Mouse (Mus musculus) right cerebral cortex, postnatal 25 days (tissue): Measurements from ENCODE around the gene C1s2.
"Not testable (repeated sequence)": the region's sequence is repeated elsewhere in the genome, so short reads cannot be mapped to it uniquely, and the experiment has no call there.

Experiments used
- DNase-seq: peaks from one replicate; pipeline ENCODE4 v3.0.0; 2022

C1s2 gene

DNA sequence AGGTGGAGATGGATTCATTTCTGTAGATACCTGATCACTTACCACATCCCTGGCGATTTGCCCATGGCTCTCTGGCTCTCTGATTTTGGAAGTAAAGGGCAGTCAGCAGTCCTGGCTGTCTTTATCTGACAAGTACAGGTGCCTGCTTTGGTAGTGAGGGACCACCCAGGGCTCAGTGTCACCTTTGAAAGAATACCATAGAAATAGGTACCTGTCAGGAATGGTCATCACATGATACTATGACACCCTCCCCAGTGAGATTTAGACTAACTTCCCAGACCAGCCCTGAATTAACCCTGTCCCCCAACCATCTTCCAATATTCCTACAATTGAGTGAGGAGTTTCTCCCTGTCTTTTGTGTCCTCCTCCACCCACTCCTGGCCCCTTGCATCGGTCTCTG is at the start of gene C1s2:
Gene C1s2 (minus strand): TSS at position 101 of the 400 bp plus-strand sequence.
- not testable (repeated sequence) for DNase-seq

GRCm38 (mm10) chr6:124683591-124684417 is 47.9 kb upstream of the C1s2 start:
- no peak for DNase-seq

DNA sequence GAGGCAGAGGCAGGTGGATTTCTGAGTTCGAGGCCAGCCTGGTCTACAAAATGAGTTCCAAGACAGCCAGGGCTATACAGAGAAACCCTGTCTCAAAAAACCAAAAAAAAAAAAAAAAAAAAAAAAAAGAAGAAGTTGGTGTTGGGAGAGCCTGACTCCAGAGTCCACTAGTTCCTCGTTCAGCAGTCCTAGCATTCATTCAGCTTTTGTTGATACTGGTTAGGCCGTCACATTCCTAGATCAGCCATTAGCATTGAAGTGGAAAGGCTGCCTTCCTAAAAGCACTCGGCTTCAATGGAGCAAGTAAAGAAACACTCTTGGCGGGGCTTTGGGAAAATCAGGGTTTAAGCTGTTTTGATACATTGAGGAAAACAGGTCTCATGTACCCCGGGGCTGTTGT is 46.4 kb upstream of the C1s2 start:
- DNase-seq = not testable (repeated sequence)

GRCm38 (mm10) chr6:124679486-124679885 is 43.6 kb upstream of the C1s2 start:
- no peak for DNase-seq

GRCm38 (mm10) chr6:124678769-124679168 is 42.9 kb upstream of the C1s2 start:
- DNase-seq = no peak

- DNase-seq = no peak
Observed at GRCm38 (mm10) chr6:124676171-124676570, 40.3 kb upstream of the C1s2 start.

GRCm38 (mm10) chr6:124674591-124674990 is 38.7 kb upstream of the C1s2 start:
- DNase-seq = no peak

- DNase-seq = peak; percentile 41
Observed at GRCm38 (mm10) chr6:124673619-124674018, 37.7 kb upstream of the C1s2 start.

DNA sequence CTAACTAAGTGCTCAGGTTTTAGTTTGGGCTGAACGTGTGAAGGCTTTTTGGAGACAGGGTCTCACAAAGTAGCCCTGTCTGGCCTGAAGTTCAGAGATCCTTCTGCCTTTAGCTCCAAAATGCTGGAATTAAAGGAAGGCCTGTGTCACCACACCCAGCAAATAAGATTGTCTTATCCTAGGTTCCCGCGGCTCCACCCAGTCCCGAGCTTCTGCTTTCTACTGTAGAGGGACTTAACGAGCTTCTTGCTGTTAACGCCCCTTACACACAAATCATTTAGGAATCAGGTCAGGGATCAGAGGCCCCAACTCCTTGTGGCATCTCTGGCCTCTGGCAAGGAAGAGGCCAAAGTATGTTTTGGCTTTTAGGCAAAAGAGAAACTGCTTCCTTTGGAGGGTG is 36.2 kb upstream of the C1s2 start:
- DNase-seq = no peak

DNA sequence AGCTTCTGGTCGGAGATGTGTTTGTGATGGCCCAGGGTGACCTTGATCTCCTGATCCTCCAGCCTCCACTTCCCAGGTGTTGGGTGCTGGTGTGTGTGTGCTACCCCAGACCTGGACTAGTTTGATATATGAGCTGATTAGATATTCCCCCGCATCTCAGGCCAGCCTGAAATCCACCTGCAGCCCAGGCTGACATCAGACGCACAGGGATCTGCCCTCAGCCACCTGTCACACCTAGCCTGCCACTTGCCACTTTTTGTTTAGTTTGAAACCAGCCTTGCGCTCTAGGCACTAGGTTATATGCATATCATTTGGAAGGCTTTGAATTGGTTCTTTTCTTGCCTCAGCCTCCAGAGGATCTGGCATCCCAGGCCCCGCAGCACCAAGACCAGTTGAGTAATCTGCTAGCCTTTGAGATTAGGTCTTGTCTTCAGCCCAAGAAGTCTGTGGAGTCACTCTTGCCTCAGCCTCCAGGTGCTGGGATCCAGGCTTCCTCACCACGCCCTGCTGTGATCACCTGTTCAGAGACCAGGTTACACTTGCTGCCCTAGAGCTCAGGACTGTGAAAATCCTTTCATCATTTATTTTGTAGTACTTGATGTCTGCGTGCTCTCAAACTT is 34.5 kb upstream of the C1s2 start:
- DNase-seq = no peak

GRCm38 (mm10) chr6:124669234-124669859 is 33.5 kb upstream of the C1s2 start:
- DNase-seq = no peak

DNA sequence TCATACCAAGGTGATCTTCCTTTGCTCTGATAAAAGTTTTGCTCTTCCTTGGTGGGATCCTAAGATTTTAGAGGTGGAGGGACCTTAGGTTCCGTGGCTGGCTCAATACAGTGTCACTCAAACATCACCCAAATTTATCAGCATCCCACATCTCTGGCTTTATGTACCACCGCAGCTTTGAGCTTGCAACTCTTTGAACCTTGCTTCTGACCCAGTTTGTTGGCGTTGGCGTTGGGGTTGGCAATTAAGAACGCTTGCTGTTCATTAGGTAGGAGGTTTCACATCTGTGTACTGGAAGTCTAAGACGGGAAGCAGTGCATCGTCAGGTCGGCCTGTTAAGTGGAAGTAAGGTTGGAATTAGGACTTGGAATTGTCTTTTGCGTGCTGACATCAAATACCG is 29.1 kb upstream of the C1s2 start:
- no peak for DNase-seq

DNA sequence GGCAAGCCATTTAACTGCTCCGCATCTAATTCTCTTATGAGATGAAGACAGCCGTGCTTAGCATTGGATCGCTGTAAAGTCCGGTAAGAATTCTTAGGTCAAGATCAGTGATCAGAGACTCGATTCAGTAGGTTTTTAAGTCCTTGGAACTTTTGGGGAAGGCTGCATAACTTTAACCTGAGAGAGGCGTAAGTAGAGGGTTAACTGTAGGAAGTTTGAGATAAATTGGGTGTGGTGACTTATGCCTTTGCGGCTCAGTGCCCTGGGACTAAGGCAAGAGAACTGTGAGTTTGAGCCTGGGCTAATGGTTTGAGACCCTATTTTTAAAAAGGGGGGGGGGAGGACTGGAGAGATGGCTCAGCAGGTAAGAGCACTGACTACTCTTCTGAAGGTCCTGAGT is 28.4 kb upstream of the C1s2 start:
- no peak for DNase-seq

GRCm38 (mm10) chr6:124663424-124663795 is 27.5 kb upstream of the C1s2 start:
- DNase-seq = no peak

DNA sequence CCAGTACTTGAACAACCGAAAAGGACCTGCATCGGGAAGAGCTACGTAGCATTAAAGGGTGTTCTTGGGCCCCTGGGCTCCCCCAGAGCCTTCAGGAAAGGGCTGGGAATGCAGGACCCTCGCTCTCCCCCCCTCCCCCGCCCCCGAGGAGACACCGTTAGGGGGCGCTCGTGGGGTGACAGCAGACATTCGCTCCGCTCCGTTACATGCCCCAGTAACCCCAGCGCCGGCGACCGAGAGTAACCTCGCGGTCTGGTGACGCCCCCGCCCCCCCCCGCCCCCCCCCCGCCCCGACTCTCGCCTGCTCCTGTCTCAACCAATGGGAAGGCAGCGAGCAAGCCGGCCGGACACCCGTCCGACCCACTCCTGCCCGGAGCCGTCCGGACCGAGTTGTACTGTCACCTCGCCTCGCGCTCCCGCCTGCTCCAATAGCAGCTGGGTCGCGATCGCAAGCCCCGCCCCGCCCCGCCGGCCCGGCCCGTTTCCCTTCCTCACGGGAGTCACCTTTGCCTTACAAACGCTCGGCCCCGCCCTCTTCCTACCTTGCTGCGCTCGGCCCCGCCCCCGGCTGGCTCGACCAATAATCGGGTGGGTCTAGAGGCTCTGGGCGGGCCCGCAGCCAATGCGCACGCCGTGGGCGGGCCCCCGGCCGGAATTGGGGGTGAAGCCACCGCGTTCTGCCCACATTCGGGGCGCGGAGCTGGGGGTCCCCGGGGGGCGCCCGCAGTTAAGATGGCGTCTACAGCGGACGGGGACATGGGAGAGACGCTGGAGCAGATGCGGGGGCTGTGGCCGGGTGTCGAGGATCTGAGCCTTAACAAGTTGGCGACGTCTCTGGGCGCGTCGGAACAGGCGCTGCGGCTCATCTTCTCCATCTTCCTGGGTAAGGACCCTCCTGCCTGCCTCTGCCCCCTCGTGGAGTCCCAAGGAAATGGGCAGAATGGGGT is 26.9 kb upstream of the C1s2 start, which contains the start of gene Lpcat3:
Gene Lpcat3 (plus strand): TSS at position 551 of the 947 bp plus-strand sequence.
- DNase-seq = peak; percentile 97

GRCm38 (mm10) chr6:124661995-124662394 is 26.1 kb upstream of the C1s2 start:
- no peak for DNase-seq

- DNase-seq = no peak
Observed at GRCm38 (mm10) chr6:124661156-124661806, 25.4 kb upstream of the C1s2 start.

DNA sequence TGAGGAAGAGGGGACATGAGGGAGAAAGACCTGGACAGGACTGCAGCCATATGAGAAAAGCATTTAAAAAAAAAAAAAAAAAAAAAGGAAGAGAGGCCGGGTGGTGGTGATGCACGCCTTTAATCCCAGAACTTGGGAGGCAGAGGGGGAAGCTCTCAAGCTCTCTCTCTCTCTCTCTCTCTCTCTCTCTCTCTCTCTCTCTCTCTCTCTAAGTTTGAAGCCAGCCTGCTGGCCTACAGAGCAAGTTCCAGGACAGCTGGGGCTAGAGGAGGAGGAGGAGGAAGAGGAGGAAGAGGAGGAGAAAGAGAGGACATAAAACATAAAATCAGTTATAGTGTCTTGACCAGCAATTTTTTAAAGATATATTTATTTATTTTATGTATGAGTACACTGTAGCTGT is 22.2 kb upstream of the C1s2 start:
- no peak for DNase-seq

GRCm38 (mm10) chr6:124655893-124656292 is 20.0 kb upstream of the C1s2 start:
- DNase-seq = no peak

- DNase-seq = no peak
Observed at GRCm38 (mm10) chr6:124646394-124646793, 10.5 kb upstream of the C1s2 start.

DNA sequence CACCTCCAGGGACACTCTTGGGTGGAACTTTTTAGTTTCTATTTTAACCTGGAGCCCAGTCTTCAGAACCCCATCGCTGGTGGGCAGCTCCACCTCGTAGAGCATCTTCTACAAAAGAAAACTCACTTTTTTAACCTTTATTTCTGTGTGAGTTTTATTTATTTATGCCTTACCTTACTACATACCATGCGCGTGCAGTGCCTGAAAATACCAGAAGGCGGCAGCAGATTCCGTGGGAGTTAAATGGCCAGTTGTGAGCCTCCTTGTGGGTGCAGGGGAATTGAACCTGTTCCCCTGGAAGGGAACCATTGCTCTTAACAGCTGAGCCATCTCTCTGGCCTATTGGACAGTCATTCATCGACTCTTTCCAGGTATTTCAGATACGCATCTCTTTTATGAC is 5.1 kb upstream of the C1s2 start:
- peak; percentile 15 for DNase-seq

DNA sequence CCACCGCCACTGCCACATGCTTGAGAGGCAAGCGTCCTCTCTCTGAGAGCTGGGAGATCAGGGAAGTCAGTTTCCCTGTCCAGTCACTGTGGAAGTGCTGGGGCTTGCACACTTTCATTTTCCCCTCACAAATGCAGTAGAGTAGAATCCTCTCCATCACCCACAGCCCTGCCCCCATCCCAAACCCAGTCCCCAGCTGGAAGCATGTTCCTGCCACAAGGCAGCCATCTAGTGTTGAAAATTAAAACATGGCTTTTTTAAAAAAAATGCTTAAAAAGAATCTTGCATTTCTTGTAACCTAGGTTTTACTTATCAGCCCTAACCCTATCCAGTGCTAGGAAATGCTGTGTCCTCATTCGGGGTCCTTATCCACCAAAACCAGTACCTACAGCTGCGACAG is 4.2 kb upstream of the C1s2 start:
- no peak for DNase-seq
